Mouse (Mus musculus) neural tube, embryonic 10.5 days (tissue): ENCODE data around the gene Klhdc8a.
"Not testable (repeated sequence)": the region's sequence is repeated elsewhere in the genome, so short reads cannot be mapped to it uniquely, and the experiment has no call there.

ENCODE experiments used
- DNase-seq: peaks from one replicate; pipeline ENCODE4 v3.0.0-alpha.2; 2017; ENCODE audit warnings: low spot score; ENCODE audit errors: extremely low spot score

Gene Klhdc8a

GRCm38 (mm10) chr1:132298425-132298800 is at the start of gene Klhdc8a:
Gene Klhdc8a, plus strand, starts transcription at chr1:132298626.
- peak; percentile 64 for DNase-seq

DNA sequence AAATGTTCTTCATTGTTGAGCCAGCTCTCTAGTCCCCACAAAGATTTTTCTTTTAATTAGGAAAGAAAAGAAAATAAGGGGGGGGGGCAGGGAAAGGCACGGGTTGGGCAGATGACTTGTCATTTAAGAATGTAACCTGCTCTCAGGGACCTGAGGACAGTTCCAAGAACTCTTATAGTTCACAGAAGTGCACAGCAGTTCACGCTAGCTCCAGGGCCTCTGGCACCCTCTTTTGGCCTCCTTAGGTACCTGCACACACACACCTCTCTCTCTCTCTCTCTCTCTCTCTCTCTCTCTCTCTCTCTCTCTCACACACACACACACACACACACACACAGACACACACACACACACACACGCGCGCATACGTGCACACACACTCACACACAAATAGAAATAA is 44.0 kb upstream of the Klhdc8a start:
- DNase-seq: no peak

GRCm38 (mm10) chr1:132260331-132260730 is 38.1 kb upstream of the Klhdc8a start:
- DNase-seq: no peak

- no peak for DNase-seq
These were observed 37.4 kb upstream of the Klhdc8a start for GRCm38 (mm10) chr1:132261058-132261457.

- no peak for DNase-seq
These were observed 34.8 kb upstream of the Klhdc8a start for GRCm38 (mm10) chr1:132263618-132264017.

DNA sequence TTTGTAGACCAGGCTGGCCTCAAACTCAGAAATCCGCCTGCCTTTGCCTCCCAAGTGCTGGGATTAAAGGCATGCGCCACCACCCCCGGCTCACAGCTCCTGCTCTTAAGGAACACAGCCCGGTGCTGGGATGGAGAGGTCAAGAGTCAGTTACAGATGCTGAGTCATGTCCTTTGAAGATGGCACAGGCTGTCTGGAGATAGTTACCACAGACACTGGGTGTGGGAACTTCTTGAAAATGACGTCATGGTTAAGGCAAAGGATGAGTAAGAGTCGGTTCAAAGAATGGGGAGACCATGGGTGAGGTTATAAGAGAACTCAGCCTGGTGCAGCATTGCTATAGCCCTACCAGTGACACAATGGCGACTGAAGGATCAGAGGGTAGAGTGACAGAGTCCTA is 33.8 kb upstream of the Klhdc8a start:
- DNase-seq: no peak

GRCm38 (mm10) chr1:132265211-132265859 is 33.1 kb upstream of the Klhdc8a start:
- no peak for DNase-seq

- DNase-seq: no peak
These were observed 32.5 kb upstream of the Klhdc8a start for GRCm38 (mm10) chr1:132265936-132266335.

GRCm38 (mm10) chr1:132266791-132267557 is 31.5 kb upstream of the Klhdc8a start:
- DNase-seq: no peak

DNA sequence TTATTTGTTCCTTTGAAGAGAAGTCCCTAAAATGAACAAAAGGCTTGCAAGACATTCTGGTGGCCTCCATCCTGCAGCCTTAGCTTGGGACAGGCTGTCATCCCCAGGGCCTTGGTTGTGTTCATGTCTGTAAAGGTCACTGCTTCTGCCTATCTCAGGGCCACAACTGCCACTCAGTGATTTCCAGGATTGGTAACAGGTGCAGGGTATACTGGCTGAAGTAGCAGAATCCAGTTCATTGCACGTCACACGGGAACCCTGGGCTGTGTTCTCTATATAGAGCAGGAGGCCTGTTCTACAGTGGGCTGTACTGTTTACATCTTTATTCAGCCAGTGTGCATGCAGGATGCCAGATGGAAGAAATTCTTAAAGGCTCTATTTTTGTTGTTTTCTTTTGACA is 30.5 kb upstream of the Klhdc8a start:
- no peak for DNase-seq

- DNase-seq: no peak
These were observed 29.9 kb upstream of the Klhdc8a start for GRCm38 (mm10) chr1:132268418-132269060.

DNA sequence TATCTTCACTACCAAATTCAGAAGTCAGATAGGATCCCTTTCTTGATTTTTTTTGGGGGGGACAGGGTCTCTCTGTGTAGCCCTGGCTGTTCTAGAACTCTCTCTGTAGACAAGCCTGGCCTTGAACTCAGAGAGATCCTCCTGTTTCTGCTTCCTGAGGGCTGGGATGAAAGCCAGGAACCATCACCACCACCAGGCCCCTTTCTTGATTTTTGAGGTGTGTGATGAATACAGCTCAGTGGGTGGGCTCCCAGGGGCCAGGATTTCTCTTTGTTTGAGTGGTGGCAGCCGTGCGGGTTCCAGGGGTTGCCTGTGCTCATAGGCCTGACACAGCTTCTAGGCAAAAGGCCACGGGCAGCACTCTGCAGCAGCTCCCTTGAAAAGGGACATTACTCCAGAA is 27.2 kb upstream of the Klhdc8a start:
- DNase-seq: no peak

DNA sequence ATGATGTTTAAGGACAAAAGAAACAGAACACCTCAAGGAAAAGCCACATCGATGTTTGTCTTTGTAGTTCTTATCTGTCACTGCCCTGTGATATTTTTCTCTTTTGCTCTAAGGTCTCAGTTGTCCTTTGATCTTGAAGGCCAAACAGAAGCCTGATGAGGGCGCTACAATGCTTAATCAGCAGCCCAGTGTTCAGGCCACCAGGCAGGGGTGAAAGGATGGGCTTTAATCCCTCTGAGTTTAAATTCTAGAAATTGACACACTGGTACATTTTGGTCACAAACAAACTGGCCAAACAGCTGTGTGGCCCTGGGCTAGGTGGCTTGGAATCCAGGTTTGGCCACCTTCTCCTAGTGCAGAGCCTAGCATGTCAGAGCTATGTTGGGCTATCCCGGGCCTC is 21.7 kb upstream of the Klhdc8a start:
- no peak for DNase-seq

- DNase-seq: no peak
These were observed 21.3 kb upstream of the Klhdc8a start for GRCm38 (mm10) chr1:132277124-132277523.

DNA sequence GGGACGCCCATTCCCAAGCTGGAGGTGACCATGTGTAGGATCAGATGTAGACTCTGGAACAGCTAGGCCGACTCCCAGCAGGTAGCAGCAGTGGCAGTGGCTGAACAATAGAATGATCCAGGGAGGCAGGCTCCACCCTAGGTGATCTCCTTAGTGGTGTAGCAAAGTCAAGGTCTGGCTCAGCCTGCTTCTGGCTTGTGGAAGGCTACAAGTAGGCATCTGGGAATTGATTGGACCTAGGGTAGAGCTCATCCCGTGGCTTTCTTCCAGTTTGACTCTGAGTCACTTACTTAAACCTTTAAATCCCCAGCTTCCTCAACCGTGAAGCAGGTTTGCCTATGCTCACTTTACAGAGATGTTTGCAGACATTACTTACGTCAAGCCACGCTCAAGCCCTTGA is 17.8 kb upstream of the Klhdc8a start:
- DNase-seq: not testable (repeated sequence)

DNA sequence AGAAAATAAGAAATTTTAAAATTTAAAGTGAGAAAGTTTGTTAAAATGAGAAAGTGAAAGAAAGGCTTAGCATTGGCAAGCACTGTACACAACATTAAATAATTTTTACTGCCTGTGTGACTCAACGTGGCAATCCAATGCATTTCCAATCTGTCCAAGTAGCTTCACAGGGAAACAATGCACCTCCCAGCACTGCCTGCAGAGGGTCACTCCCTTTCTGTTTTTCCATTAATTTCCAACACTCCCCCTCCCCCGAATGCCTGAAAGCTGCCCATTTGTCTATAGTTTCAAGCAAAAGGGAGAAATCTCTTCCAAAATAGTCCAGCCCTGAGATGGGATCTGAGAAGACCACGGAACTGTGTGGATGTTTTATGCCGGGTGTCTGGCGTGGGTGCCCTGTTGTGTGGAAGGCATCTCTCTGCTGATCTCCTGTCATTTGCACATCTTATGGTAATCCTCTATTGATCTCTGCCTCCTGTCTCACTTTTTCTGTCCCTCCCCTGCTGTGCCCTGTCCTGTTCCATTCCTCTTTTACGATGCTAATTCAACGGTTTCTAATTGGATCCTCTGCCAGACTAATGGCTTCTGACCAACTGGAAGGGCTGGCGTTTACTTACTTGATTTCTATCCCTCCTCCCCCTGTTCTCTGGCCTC is 16.8 kb upstream of the Klhdc8a start:
- no peak for DNase-seq

- DNase-seq: no peak
These were observed 16.3 kb upstream of the Klhdc8a start for GRCm38 (mm10) chr1:132282177-132282536.

DNA sequence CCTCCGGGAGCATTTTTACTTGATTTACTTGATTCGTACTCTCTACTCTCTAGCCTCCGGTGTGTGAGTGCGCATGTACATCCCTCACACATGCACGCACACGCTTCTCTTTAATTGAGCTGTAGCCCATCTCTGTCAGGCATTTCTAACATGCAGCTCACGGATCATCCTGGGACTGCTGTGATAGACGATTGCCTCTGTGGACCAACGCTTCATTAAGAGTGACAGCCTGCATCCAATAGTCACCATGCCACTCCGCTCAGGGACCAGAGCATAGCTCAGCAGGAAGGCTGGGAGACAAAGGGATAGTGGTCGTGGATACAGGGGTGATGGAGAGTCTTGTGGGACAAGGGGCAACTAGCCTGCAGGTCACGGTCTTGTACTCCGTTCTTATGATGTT is 15.4 kb upstream of the Klhdc8a start:
- no peak for DNase-seq

DNA sequence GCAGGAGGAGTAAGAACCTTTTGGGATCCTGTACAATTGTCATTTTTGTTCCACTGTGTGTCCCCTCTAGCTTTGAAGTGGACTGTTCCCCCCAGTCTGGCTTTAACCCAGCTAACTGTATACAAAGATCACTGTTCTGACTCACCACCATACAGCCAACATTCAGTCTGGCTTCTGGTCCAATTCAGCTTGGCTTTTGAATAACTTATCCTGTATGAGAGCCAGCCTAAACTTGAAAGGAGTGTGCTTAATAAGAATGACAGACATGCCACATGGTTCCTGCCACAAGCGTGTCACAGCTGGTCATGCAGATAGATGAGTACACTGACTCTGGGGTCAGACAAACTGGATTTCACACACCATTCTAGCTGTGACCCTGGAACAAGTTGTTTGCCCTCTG is 11.7 kb upstream of the Klhdc8a start:
- DNase-seq: no peak

DNA sequence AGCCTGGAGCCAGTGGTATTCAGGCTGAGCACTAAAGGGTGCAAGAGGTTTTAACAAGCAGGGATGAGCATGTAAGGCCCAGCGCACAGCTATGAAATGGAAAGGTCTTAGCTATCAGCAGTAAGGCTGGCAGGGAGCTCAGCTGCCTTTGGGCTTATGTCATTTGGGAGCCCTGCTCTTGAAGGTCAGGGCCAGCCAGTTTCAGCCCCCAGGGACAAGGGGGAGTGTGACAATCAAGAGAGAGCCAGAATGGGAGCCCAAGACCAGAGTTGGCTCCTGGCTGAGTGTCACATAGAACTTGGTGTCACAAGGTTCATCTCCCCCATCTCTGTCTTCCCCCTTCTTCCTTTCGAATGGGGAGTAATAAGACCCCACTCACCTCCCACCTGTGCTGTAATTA is 11.0 kb upstream of the Klhdc8a start:
- DNase-seq: no peak

DNA sequence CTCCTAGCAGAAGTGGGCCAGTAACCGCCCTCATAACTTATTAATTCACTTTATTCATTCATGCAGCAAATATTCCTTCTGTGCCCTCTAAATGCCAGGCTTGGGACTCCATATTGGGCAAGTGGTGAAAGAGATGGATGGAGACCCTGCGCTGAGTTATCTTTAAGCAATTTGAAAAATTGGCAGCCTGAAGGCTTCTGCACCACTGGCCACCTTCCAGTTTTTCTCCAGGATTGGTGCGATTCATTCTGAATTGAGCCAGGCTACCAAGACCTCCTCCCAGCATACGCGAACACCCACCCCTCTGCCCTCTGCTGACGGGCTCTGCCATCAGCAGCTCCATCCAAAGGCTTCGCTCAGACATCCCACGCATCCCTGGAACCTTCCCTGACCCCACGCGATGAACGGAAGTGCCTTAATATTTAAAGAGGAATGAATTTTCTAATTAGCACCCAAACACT is 10.4 kb upstream of the Klhdc8a start:
- no peak for DNase-seq

DNA sequence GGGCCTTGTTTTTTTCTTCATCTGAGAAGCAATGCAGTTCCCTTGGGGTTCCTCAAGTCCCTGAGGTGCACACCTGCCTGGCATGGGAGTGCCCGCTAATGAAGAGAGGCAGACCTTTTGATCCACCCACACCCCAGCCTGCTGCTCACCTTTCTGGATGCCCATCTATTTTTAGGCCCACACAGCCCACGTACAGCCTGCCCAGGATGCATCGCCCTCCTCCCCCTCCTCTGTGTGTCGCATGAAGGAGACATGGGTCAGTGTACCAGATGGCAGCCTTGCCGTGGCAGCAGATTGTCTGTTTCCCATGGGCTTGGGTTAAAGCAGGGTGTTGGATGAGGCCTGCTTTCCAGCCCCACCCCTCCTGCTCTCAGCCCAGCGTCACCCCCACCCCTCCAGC is 8.5 kb upstream of the Klhdc8a start:
- DNase-seq: no peak
